Mouse (Mus musculus) thymus, adult 2 months (tissue): ENCODE measurements around the gene Fam193b.

ENCODE experiments used
- CTCF ChIP-seq: fragments of 200-500 bp; IDR thresholded peaks from 2 replicates; pipeline ENCODE4 v1.5.1; 2012; ENCODE audit warnings: mild to moderate bottlenecking, control low read depth, low read length, moderate library complexity, borderline replicate concordance; ENCODE audit not compliant: control insufficient read depth, poor library complexity, insufficient read depth; ENCODE audit errors: extremely low read depth
- POLR2A ChIP-seq: fragments of 200-500 bp; IDR thresholded peaks from 2 replicates; pipeline ENCODE4 v1.6.1; 2012; ENCODE audit warnings: mild to moderate bottlenecking, low read length, control low read depth, moderate library complexity; ENCODE audit not compliant: control insufficient read depth, poor library complexity, insufficient read depth; ENCODE audit errors: extremely low read depth

DNA sequence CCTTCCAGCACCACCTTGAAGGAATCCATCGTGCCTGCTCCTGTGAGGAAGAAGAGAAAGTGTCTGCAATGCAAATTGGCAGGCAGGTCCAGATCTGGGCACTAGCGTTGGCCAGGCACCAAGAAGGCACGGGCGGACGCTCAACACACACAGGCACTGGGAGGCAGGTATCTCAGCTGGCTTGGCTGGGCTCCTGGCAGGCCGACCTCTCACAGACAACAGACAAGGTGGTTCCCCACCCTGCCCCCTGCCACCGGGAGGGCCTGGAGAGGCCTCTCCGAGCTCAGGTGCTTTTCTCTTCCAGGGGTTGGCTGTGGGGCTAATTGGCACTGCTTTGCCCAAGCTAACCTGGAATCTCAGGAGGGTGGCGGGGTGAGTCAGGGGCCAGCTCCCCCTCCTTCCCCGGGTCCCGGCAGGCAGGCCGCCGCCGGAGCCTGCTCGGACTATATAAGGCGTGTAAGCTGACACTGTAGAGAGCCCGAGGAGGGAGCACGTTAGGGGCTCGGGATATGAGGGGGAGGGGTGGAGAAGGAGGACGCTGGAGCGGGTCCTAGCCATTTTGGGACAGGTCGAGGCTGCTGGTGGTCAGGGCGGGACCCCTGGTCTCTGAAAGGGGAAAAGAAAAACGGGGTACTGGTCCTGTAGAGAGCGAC lies 58.4 kb downstream of the Fam193b start:
- no peak for TF ChIP-seq POLR2A
- no peak for TF ChIP-seq CTCF
